Mouse (Mus musculus) right cerebral cortex, postnatal 10 days (tissue): ENCODE measurements at regions not wholly inside any gene's neighbourhood (a gene's known extent, or its start where the extent isn't known, plus 50 kb on each side); places are given as distances from the start of the nearest gene placed in this dataset.
"Not testable (repeated sequence)": the region's sequence is repeated elsewhere in the genome, so short reads cannot be mapped to it uniquely, and the experiment has no call there.

Source experiments
- DNase-seq, 2 experiments: peaks; one replicate each; pipeline ENCODE4 v3.0.0; 2021; ENCODE audit warnings: low spot score in 2 of 2

DNA sequence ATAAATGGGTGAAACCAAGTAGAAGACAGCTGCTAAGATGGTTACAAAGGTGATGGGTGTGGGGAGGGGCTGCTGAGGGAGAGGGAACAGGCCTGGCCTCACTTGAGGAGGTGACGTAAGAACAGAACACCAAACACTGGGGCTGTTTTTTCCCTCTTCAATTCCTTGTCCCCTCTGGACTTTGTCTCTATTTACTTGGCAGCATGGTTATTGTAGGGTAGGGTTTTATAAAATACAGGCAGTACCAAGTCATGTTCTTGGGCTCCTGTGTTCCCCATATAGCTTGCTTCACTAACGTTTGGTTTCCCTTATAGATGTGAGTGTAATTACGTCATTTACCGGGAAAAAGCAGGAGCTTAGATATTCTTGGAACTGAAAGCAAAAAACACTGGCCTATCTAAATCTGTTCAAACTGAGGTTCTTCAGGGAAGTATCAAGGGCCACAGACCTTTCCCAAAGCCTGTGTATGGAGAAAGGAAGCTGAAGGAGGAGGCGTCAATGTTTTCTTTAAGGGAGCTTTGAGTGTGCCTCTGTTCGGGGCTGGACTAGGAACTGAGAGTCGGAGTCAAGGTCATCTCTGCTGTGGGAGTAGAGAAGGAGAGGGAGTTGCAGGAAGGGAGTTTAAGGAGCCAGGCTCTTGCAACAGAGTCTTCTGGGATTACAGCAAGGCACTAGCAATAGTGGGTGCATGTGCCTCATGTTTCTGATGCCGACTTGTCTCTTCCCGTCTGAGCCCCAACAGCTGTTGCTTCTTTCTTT is 85.1 kb upstream of the Atp1b1 start:
- no peak for DNase-seq

- no peak for DNase-seq
Measured at GRCm38 (mm10) chr1:164541711-164542110, 83.6 kb upstream of the Atp1b1 start.

- DNase-seq: no peak
Measured at GRCm38 (mm10) chr1:164538304-164539043, 80.3 kb upstream of the Atp1b1 start.

DNA sequence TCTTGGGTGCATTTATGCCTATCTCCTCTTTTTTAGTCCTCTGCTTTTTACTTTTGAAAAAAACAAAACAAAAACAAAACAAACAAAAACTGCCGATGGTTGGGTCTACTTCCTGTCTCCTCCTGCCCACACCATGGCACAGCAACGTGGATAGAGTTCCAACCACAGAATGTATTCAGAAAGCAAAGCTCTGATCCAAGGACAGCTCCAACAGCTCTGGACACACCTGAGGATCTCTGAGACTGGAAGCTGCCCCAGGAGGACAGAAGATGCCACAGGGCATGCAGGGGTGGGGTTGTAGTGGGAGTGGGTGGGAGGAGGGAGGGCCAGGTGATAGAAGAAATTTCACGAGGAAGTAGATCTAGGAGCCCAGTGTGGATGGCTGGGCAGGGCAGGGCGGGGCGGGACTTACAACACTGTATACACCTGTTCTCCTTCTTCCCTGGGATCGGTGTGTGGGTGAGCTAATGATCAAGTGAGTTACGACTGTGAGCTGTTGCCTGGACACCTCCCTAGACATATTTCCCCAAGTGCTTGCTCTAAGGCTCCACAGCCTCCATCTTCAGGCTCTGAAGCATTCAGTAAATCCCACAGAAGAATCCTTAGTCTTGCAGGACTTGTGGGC is 79.3 kb upstream of the Atp1b1 start:
- no peak for DNase-seq

- peak; percentile 38 to 54 for DNase-seq
Measured at GRCm38 (mm10) chr1:164532196-164532595, 74.0 kb upstream of the Atp1b1 start.

DNA sequence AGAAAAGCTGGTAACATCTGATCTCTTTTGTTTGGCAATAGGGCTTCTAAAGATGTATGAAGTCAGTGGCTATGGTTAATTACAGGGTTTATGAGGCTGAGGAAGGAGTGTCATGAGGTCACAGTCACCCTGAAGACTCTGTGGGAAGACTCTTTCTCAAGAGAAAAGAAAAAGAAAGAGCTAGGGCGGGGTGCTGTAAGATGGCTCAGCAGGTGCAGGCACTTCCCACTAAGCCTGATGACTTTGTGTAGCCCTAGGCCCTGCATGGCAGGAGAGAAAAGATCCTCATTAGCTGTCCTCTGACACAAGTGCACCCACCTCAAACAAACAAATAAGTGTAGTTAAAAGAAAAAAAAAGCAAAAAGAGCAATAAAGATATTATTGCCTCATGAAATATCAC is 73.6 kb upstream of the Atp1b1 start:
- no peak for DNase-seq

GRCm38 (mm10) chr1:164526748-164527147 is 68.6 kb upstream of the Atp1b1 start:
- no peak for DNase-seq

- DNase-seq: no peak
Measured at GRCm38 (mm10) chr1:164522377-164523150, 64.4 kb upstream of the Atp1b1 start.

GRCm38 (mm10) chr1:164521371-164522130 is 63.4 kb upstream of the Atp1b1 start:
- DNase-seq: no peak

DNA sequence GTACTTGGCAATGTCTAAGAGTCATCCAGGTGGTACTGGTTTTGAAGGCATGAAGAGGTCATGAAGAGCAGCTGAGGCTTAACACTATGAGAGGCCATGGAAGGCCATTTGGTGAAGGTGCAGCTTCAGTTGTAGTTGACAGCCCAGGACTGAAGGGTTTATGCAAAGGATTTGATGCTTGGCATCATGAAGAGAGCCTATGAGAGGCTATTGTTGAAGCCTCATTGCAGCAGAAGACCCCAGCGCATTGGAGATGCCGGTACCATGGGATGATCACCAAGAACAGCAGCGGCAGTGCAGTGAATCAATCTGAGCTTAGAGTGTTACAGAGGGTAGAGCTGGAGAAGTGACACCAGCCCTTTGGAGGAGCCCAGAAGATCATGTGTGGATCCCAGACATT is 60.7 kb upstream of the Atp1b1 start:
- DNase-seq: no peak

DNA sequence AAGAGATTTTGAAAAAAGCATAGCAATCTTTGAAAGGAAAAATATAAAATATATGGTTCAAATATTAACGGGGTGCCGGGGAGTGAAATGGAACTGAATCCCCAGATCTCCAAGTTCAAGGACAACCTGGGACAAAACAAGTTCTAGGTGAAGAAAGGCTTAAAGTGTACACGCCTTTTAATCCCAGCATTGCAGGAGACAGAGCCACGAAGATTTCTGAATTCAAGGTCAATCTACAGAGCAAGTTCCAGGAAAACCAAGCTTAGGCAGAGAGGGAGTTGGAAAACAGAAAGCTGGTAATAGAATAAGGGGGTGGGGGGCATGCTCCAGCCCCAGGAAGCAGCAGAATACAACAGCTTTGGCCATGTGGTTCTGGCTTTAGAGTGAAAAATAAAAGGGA is 60.2 kb upstream of the Atp1b1 start:
- DNase-seq: no peak

DNA sequence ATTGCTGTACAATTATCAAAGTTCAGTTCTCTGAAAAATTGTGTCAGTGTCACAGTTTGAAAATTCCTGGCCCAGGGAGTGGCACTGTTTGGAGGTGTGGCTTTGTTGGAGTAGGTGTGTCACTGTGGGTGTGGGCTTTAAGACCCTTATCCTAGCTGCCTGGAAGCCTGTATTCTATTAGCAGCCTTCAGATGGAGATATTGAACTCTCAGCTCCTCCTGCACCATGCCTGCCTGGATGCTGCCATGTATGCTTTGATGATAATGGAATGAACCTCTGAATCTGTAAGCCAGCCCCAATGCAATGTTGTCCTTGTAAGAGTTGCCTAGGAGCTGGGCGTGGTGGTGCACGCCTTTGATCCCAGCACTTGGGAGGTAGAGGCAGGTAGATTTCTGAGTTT is 59.2 kb upstream of the Atp1b1 start:
- DNase-seq: not testable (repeated sequence)

GRCm38 (mm10) chr1:164511628-164512385 is 53.7 kb upstream of the Atp1b1 start:
- DNase-seq: no peak

DNA sequence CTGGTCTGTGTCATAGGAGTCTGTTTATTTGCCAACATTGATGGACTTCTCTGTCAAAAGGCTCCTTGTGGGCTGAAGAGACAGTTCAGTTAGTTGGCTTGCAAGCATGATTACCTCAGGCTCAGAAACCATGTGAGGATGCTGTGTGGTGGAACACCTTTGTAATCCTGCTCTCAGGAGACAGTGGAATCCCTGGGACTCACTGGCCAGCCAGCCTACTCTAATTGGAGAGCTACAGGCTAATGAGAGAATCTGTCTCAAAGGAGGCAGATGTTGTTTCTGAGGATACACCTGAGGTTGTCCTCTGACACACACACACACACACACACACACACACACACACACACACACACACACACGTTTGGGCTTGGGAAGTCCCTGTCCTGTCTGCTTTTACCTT is 51.1 kb upstream of the Atp1b1 start:
- no peak for DNase-seq

- DNase-seq: no peak
Measured at GRCm38 (mm10) chr1:164508556-164508955, 50.4 kb upstream of the Atp1b1 start.

DNA sequence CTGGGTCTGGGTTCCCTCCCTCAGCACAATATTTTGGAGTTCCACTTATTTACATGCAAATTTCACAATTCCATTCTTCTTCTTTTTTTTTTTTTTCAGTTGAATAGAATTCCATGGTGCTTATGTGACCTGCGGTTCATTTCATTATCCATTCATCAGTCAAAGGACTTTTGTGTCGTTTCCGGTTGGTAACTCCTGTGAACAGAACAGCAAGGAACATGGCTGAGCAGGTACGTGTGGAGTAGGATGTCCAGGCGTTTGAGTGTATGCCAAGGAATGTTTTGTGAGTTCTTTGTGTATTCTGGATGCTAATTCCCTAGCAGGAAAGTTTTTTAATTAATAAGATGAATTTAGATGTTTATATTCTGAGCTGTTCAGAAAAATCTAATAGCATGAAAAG is 50.0 kb upstream of the Atp1b1 start:
- no peak for DNase-seq
